Mouse (Mus musculus) 3T3-L1 (cell line): ENCODE measurements at regions not wholly inside any gene's neighbourhood (a gene's known extent, or its start where the extent isn't known, plus 50 kb on each side); places are given as distances from the start of the nearest gene placed in this dataset.

ENCODE experiments used
- DNase-seq: peaks from one replicate; pipeline ENCODE4 v3.0.0-alpha.2; 2015; ENCODE audit warnings: low read depth, low spot score

GRCm38 (mm10) chr11:8148485-8148825 lies 515.9 kb downstream of the Tns3 start:
- DNase-seq: no peak

GRCm38 (mm10) chr11:8147790-8148484 lies 516.4 kb downstream of the Tns3 start:
- peak; percentile 18 for DNase-seq

GRCm38 (mm10) chr11:8137366-8137765 lies 527.0 kb downstream of the Tns3 start:
- DNase-seq: peak; percentile 75

GRCm38 (mm10) chr11:8136666-8137065 lies 527.7 kb downstream of the Tns3 start:
- no peak for DNase-seq

GRCm38 (mm10) chr11:8109286-8109685 lies 555.0 kb downstream of the Tns3 start:
- no peak for DNase-seq

- DNase-seq: peak; percentile 29
Measured at GRCm38 (mm10) chr11:8101091-8101490, 563.2 kb downstream of the Tns3 start.

GRCm38 (mm10) chr11:8084328-8084727 lies 580.0 kb downstream of the Tns3 start:
- DNase-seq: no peak

- no peak for DNase-seq
Measured at GRCm38 (mm10) chr11:8082811-8083210, 581.5 kb downstream of the Tns3 start.

- DNase-seq: peak; percentile 50
Measured at GRCm38 (mm10) chr11:8073321-8073720, 591.0 kb downstream of the Tns3 start.

GRCm38 (mm10) chr11:8068873-8069272 lies 595.5 kb downstream of the Tns3 start:
- peak; percentile 56 for DNase-seq

- no peak for DNase-seq
Measured at GRCm38 (mm10) chr11:8067330-8067729, 597.0 kb downstream of the Tns3 start.

- no peak for DNase-seq
Measured at GRCm38 (mm10) chr11:8065811-8066210, 598.5 kb downstream of the Tns3 start.

- peak; percentile 57 for DNase-seq
Measured at GRCm38 (mm10) chr11:8065086-8065485, 599.2 kb downstream of the Tns3 start.

GRCm38 (mm10) chr11:8061989-8062388 lies 602.3 kb downstream of the Tns3 start:
- DNase-seq: no peak

GRCm38 (mm10) chr11:8061573-8061972 lies 602.8 kb downstream of the Tns3 start:
- DNase-seq: no peak

- no peak for DNase-seq
Measured at GRCm38 (mm10) chr11:8051499-8051898, 612.8 kb downstream of the Tns3 start.

GRCm38 (mm10) chr11:8045086-8045485 lies 619.2 kb downstream of the Tns3 start:
- no peak for DNase-seq

GRCm38 (mm10) chr11:8030119-8030518 lies 634.2 kb downstream of the Tns3 start:
- no peak for DNase-seq

- DNase-seq: no peak
Measured at GRCm38 (mm10) chr11:8007801-8008200, 656.5 kb downstream of the Tns3 start.

GRCm38 (mm10) chr11:7981031-7981430 lies 683.3 kb downstream of the Tns3 start:
- no peak for DNase-seq

- DNase-seq: no peak
Measured at GRCm38 (mm10) chr11:7975845-7976244, 688.5 kb downstream of the Tns3 start.

GRCm38 (mm10) chr11:7949931-7950330 lies 714.4 kb downstream of the Tns3 start:
- no peak for DNase-seq

- DNase-seq: no peak
Measured at GRCm38 (mm10) chr11:7949201-7949875, 715.0 kb downstream of the Tns3 start.
